Mouse (Mus musculus) intestine, embryonic 14.5 days (tissue): ENCODE measurements around the gene Gm29427. TPM values are rescaled to one million over a fixed set of nuclear protein-coding genes. Genes with fewer than 3 reads are reported as not detected.

Experiments
- ATAC-seq: fragments of 200-750 bp; cut with Nextera tagmentation; replicated peaks from 2 replicates; pipeline ENCODE4 v1.8.0; 2017; ENCODE audit warnings: low read depth, moderate number of reproducible peaks, moderate TSS enrichment, moderate library complexity; ENCODE audit not compliant: low FRiP score, low TSS enrichment
- DNase-seq: peaks from one replicate; pipeline ENCODE4 v3.0.0-alpha.2; 2018; ENCODE audit warnings: low spot score
- H3K27ac ChIP-seq: fragments of 300-500 bp; sonication (generic); 2 replicates; pipeline ENCODE4 v1.5.1; 2014; ENCODE audit warnings: low read depth, mild to moderate bottlenecking, control low read depth
- H3K27me3 ChIP-seq: fragments of 300-500 bp; sonication (generic); replicated peaks from 2 replicates; pipeline ENCODE4 v1.6.1; 2014; ENCODE audit warnings: low read length, control low read depth; ENCODE audit not compliant: control insufficient read depth, insufficient read depth
- H3K36me3 ChIP-seq: fragments of 300-500 bp; sonication (generic); 2 replicates; pipeline ENCODE4 v1.6.1; 2014; ENCODE audit warnings: low read length, control low read depth; ENCODE audit not compliant: control insufficient read depth, insufficient read depth
- H3K4me1 ChIP-seq: fragments of 300-500 bp; sonication (generic); replicated peaks from 2 replicates; pipeline ENCODE4 v1.6.1; 2014; ENCODE audit warnings: low read length, control low read depth, mixed read lengths; ENCODE audit not compliant: control insufficient read depth, insufficient read depth
- H3K4me2 ChIP-seq: fragments of 300-500 bp; sonication (generic); 2 replicates; pipeline ENCODE4 v1.6.1; 2014; ENCODE audit warnings: low read length
- H3K4me3 ChIP-seq: fragments of 300-500 bp; sonication (generic); 2 replicates; pipeline ENCODE4 v1.5.1; 2014; ENCODE audit warnings: low read depth, low read length, control low read depth, mixed read lengths
- H3K9ac ChIP-seq: fragments of 300-500 bp; sonication (generic); 2 replicates; pipeline ENCODE4 v1.6.1; 2014; ENCODE audit warnings: mild to moderate bottlenecking, low read length
- H3K9me3 ChIP-seq: fragments of 300-500 bp; sonication (generic); 2 replicates; pipeline ENCODE4 v1.6.1; 2016; ENCODE audit warnings: low read length, control low read depth; ENCODE audit not compliant: control insufficient read depth
- WGBS: fragments of 180-500 bp; shearing (Covaris S2); extraction: QIAGEN DNeasy Blood & Tissue Kit; methylation state at CpG from one replicate; pipeline ENCODE4 v1.1.7; 2014; 5-methylcytosine and 5-hydroxymethylcytosine counted together
- polyA plus RNA-seq: library from polyadenylated mRNA; unstranded; fragments of >200 nt; fragmentation: Nextera tagmentation; extraction: Ambion mirVana; gene quantifications from 2 replicates; pipeline ENCODE4 v1.2.1, GENCODE M21; 2014

Gm29427 gene
- polyA plus RNA-seq, 1 experiment from 2014 or later = not detected

DNA sequence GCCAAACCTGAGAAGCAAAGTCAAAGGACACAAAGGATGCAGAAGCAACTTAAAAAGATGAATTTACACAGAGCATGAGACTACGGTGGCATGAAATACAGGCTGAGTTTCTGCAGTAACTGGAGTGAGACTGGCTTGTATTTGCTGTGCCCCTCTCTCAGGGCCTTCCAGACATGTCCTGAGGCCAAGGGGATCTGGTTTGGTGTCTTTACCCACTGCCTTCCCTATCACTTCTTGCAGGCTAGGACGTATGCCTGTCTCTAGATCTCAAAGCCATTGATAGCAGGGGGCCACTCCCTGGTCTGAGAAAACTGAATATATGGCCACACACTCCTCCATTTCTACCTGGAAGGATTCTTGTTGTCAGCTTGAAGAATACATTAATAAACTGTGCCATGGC is 28.6 kb upstream of the Gm29427 start:
- ATAC-seq (no peak), DNase-seq (peak; percentile 51)
- Histone ChIP-seq H3K4me2 (no peak overlapping the region), H3K36me3 (peaks cover 14% of the 10 kb centered on the region; the same call in 1 of the 2 replicates), H3K9ac (no peak overlapping the region), H3K27ac (no peak overlapping the region), H3K4me3 (no peak overlapping the region), H3K4me1 (peaks cover 9% of the 10 kb centered on the region; the same call in 1 of the 2 replicates), H3K27me3 (no peaks in the 10 kb centered on the region), H3K9me3 (no peaks in the 10 kb centered on the region)
- WGBS = 91% methylated on average over 2 of the region's 2 CpGs

DNA sequence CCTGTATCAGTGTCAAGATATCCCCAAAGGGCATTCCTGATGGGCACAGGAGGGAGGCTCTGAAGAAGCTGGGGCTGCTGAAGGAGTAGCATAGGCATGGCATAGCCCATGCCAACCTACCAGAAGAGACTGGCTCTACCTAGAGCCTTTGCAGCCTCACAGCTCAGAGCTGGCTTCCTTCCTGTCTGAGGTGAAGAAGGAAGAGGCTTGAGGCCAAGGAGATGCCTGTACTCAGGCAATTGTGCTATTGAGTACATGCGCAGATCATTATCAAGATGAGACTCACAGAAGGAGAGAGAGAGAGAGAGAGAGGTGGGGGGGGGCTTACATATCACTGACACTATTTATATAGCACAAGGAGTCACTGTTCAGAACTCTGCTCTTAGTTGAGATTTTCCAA is 28.2 kb upstream of the Gm29427 start:
- Histone ChIP-seq H3K27me3 (no peaks in the 10 kb centered on the region), H3K27ac (no peak overlapping the region), H3K9ac (no peak overlapping the region), H3K4me3 (no peak overlapping the region), H3K4me2 (no peak overlapping the region), H3K9me3 (no peaks in the 10 kb centered on the region), H3K4me1 (peaks cover 9% of the 10 kb centered on the region; the same call in 1 of the 2 replicates), H3K36me3 (peaks cover 14% of the 10 kb centered on the region; the same call in 1 of the 2 replicates)
- DNase-seq (peak; percentile 49), ATAC-seq (no peak)
- 80% methylated on average over 1 of the region's 1 CpGs for WGBS

DNA sequence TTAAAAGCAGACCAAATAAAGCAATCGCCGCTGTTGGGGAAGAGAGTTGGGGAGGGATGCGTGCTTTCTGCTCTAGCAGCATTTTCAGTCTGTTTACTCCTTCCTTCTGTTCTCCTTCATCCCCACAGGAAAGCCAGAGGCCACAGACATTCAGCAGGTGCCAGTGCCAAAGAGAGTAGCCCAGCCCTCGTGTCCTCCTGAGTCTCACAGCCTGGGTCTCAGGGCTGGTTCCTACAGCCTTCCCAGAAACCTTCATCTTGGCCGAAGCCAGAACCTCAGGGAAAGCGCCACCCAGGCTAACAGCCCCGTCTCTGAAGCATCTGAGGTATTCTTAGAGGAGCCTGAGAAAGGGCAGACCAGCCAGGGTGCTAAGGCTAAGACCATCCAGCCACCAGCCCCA is 26.6 kb upstream of the Gm29427 start:
- H3K4me2 ChIP-seq = no peak overlapping the region
- H3K9ac ChIP-seq = no peak overlapping the region
- no peak overlapping the region for H3K4me3 ChIP-seq
- H3K27ac ChIP-seq = no peak overlapping the region
- no peak for ATAC-seq
- no peaks in the 10 kb centered on the region for H3K9me3 ChIP-seq
- H3K27me3 ChIP-seq = no peaks in the 10 kb centered on the region
- DNase-seq = peak; percentile 45
- peaks cover 9% of the 10 kb centered on the region; the same call in 1 of the 2 replicates for H3K4me1 ChIP-seq
- 83% methylated on average over 7 of the region's 7 CpGs for WGBS
- peaks cover 14% of the 10 kb centered on the region; the same call in 1 of the 2 replicates for H3K36me3 ChIP-seq

DNA sequence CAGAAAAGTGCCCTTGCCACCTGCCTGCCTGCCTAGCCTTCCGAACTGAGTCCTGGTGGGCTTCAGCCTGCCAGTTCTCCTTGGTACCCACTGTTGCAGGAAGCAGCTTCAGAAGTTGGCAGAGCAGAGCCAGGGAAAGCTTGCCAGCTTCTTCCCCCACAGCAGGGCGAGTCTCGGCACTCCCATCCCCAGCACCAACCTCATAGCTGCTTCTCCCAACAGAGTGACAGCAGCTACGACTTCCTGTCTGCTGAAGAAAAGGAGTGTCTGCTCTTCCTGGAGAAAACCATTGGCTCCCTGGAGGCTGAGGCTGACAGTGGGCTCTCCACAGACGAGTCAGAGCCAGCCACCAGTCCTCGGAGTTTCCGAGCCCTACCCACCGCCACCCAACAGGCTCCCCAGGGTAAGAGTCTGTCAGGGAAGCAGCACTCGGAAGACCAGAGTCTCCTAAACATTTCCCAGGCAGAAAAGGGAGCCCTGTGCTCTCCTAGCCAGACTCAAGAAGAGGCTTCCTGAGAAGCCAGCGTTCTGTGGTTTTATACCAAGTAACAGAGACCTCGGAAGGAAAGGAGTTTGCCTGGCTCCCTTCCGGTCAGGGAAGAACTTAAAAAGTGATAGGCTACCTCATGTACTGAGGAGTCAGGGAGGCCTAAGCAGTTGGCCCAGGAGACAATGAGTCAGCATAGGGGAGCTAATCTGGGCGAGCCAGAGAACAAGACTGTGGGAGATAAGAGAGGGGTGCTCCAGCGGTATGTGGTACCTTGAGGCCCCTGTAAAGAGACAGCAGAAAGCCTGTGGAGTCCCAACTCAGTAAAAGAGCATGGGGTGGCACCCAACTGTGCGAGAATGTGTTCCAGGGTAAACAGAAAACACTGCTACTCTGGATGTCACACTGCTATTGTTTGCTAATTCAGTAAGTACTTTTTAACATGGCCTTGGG is 25.5 kb upstream of the Gm29427 start:
- WGBS = 53% methylated on average over 15 of the region's 15 CpGs
- DNase-seq = peak; percentile 49
- Histone ChIP-seq H3K9me3 (no peaks in the 10 kb centered on the region), H3K36me3 (peaks cover 14% of the 10 kb centered on the region; the same call in 1 of the 2 replicates), H3K4me3 (no peak overlapping the region), H3K9ac (no peak overlapping the region), H3K27me3 (no peaks in the 10 kb centered on the region), H3K4me2 (no peak overlapping the region), H3K4me1 (peaks cover 9% of the 10 kb centered on the region; the same call in 1 of the 2 replicates), H3K27ac (peak overlapping the region; percentile 5; the same call in 1 of the 2 replicates)
- ATAC-seq = no peak

DNA sequence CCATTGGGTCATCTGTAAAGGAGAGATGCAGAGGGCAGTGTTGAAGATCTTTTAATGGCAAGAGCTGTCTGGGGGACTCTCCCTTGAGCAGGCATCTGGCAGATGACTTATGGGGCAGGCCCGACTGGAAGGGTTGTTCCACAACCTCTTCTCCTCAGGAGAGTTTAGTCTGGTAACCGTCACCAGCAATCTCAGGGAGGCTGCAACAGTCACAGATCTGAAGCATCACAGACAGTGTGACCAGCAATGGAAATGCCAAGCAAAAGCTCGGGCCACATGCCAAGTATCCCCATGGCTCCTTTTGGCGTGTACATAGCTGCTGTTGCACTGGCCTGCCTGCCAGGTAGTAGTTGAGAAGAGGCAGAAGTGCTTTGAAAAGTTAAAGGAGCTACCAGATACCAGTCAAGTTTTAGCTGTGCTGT is 24.6 kb upstream of the Gm29427 start:
- WGBS = 46% methylated on average over 4 of the region's 4 CpGs
- DNase-seq = peak; percentile 47
- H3K27me3 ChIP-seq = no peaks in the 10 kb centered on the region
- no peaks in the 10 kb centered on the region for H3K9me3 ChIP-seq
- no peak overlapping the region for H3K9ac ChIP-seq
- H3K36me3 ChIP-seq = peaks cover 14% of the 10 kb centered on the region; the same call in 1 of the 2 replicates
- H3K4me2 ChIP-seq = no peak overlapping the region
- ATAC-seq = no peak
- peaks cover 9% of the 10 kb centered on the region for H3K4me1 ChIP-seq
- no peak overlapping the region for H3K4me3 ChIP-seq
- no peak overlapping the region for H3K27ac ChIP-seq

DNA sequence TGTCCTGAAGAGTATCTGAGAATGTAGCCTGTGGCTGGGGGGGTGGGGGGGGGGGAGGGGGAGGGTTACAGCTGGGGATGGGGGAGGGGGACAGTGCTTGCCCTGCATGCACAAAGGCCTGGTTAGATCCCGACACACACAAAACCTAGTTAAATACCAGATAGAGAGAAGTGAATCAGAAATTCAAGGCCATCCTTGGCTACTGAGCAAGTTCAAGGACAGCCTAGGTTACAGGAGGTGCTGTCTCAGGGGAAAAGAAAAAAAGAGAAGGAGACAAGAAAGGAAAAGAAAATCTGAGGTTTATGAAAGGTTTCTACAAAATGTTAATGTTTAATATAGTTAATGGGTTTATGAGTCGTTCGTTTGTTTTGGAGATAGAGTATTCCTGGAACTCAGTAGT is 24.0 kb upstream of the Gm29427 start:
- peak; percentile 38 for DNase-seq
- ATAC-seq = no peak
- Histone ChIP-seq H3K4me2 (no peak overlapping the region), H3K4me3 (no peak overlapping the region), H3K9ac (no peak overlapping the region), H3K9me3 (no peaks in the 10 kb centered on the region), H3K27me3 (no peaks in the 10 kb centered on the region), H3K4me1 (peaks cover 15% of the 10 kb centered on the region), H3K27ac (no peak overlapping the region), H3K36me3 (peaks cover 14% of the 10 kb centered on the region; the same call in 1 of the 2 replicates)
- WGBS = 51% methylated on average over 3 of the region's 3 CpGs

DNA sequence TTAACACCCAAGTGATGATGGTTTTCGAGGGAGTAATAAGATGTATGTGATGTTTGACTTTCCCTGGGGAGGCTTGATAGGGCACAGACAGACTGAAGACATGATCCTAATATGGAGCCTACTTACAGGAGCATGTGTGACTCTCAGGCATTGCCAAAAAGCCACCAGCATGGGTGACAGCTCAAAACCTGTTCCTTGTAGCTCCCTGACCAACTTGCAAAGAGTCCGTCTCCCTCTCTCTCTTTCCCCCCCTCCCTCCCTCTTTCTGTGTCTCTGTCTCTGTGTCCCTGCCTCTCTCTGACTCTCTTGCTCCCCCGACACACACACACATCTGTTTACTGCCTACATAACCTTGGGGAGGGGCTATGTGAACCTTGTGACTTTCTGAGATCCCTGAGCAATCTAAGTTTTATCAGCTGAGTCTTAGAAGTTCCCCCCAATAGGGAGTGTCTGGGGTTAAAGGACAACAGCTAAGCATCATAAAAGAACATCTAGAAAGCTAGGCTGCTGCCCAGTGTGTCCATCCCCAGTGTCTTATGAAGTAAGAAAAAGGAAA is 23.0 kb upstream of the Gm29427 start:
- no peaks in the 10 kb centered on the region for H3K9me3 ChIP-seq
- ATAC-seq = peak; percentile 24
- H3K4me1 ChIP-seq = peaks cover 13% of the 10 kb centered on the region
- no peak for DNase-seq
- H3K4me3 ChIP-seq = no peak overlapping the region
- peaks cover 14% of the 10 kb centered on the region; the same call in 1 of the 2 replicates for H3K36me3 ChIP-seq
- no peak overlapping the region for H3K27ac ChIP-seq
- H3K27me3 ChIP-seq = no peaks in the 10 kb centered on the region
- H3K4me2 ChIP-seq = no peak overlapping the region
- 54% methylated on average over 3 of the region's 3 CpGs for WGBS
- H3K9ac ChIP-seq = no peak overlapping the region

DNA sequence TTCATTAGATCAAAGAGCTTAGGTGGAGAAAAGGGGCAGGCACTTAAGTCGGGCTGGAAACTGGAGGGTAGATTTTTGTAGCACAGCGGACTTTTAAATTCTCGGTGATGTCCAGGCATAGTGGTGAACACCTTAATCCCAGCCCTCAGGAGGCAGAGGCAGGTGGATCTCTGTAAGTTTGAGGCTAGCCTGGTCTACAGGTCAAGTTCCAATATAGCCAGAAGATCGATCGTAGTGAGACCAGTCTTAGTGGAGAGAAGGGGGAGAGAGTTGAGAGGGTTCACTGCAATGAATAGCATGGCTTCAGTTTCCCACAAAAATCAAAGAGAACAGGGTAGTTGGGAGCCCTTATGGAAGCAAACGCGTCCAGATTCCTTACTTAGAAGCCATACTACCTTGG is 22.3 kb upstream of the Gm29427 start:
- Histone ChIP-seq H3K9me3 (no peaks in the 10 kb centered on the region), H3K36me3 (peaks cover 14% of the 10 kb centered on the region; the same call in 1 of the 2 replicates), H3K27ac (no peak overlapping the region), H3K27me3 (no peaks in the 10 kb centered on the region), H3K4me3 (no peak overlapping the region), H3K4me2 (no peak overlapping the region), H3K4me1 (peaks cover 13% of the 10 kb centered on the region), H3K9ac (no peak overlapping the region)
- peak; percentile 55 for DNase-seq
- WGBS = 84% methylated on average over 7 of the region's 7 CpGs
- ATAC-seq = no peak
